Mouse (Mus musculus): ENCODE results near the gene Hoxc9.

Gene Hoxc9

DNA sequence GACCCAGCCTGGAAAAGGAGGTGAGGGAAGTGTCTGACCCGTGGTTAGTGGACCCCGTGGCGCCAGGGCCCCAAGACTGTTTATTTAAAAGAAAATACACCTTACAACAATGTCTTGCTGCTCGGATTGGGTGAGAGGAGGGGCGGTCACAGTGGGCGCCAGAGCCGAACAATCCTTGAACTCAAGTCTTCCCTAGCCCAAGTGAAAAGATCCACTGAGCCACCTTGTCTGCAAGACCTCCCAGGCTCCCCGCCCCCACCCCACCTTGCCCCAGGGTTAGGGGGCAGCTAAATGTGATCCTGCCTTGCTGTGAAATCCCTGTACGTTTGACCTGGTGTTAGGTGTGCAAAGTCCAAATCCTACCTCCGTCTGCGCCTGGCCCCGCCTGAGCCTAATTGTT, 19.3 kb upstream of the Hoxc9 start:
- DNase-seq, result no peak

DNA sequence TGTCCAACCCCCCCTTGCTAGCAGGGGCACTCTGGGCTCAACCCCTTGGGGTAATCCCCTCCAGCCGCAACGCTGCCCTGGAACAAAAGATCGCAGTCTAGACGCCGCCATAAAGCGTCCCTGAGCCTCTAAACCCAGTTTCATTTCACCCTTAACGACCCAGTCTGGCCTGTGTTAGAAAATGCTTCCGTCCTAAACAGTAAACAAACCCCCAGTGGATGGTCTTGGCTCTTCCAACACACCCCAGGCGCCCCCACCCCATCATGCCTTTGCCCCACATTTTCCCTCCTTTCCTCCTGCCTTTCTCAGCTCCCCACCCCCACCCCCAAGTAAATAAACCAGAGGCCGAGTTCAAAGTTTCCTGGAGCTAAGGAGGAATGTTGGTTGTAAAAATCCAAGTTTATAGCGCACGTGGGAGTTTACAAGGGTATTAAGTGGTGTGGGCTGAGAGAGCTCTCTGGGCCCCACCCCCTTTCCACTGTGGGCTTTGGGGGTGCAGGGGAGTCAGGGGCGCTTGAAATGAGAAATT, 16.5 kb upstream of the Hoxc9 start:
- DNase-seq, result peak; percentile 32

DNA sequence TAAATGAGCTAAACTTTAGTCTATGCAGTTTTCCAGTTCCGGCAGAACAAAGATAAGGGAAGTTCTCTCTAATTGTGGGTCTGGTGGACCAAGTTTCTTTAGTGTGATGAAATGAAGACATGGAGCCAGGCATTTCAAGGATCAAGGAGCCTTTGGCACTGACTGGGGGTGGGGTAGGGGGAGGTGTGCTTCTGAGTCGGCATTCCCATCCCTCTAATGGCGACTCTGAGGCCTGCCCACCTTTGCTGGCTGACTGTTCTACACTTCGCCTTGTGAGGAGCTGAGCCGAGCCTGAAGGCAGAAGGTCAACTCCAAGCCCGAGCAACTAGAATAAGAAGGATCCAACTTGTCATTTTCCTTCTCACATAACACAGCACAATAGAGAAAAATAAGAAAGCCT, 14.5 kb upstream of the Hoxc9 start:
- DNase-seq, result no peak

DNA sequence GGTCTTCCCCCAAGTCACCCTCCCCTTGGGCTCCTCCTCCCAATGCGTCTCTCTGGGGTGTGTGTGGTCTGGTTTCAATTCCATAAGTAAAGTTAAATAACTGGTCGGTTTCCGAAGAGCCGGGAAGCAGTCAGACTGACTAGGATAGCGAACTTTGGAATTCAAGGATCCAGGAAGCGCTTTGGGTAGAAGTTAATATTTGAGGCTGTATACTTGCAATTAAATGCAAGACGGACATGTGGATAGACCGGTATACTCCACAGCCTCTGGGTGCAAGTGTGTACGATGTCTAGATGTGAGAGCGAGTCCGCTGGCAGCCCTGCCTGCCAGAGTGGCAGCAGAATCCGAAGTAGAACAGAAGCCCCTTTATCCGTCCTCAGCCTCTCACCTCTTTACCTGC, 13.7 kb upstream of the Hoxc9 start:
- DNase-seq, result peak; percentile 38

DNA sequence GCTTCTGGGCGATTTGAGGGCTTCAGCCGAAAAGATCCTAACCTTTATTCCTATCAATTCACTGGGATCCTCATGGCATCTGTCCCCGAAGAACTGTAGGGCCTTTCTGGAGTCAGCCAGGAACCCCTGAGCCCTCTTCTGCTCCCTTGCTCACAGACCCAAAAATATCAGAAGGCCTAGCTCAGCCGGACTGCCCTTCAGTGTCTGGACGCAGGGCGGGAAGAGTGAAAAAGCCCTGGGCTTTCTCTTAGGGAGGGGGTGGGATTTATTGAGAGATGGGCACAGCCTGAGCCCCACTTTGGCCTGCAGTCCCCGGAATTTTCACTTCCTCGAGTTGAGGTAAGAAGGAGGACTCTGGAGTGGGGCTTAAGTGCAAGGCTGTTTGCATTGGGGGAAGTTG, 13.0 kb upstream of the Hoxc9 start:
- DNase-seq, result no peak

DNA sequence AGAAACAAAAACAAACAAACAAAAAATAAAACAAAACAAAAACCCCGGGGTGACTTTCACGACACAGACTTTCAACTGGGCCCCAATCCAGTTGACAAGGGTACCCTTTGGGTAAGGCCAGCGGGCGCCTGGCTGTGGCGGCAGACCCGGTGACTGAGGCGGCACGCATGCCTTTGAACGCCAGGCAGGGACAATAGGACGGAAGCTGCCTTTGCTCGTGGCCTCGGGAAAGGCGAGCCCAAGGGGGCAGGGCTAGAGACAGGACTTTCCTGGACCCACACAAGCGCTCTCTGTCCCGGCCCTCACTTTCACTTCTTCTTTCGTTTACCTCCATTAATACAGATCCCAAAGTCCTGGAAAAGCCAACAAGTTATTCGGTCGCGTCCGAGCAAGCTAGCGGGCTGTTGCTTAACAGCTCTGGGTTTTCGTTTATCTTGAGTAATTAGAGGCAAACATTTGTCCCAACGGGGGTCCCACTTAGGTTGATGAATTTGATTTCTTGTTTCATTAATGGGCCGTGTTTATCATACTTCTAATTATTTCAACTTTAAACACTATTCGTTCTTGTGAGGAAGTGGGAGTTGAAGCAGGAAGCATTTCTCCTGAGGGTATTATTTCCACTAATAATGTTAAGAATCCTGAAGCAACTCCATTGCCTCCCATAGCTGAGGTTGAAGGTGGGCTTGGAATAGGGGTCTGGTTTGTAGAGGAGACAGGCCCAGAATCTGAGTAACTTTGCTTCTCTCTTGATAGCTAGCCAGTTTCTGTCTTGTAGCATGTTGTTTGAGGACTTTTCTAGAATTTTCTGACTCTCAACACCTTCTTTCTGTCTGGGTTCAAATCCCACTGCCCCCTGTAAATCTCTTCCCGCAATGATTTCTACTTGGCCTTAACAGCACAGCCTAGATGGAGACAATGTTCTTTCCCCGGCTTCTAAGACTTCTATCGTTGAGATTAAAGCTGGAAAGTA, 12.3 kb upstream of the Hoxc9 start:
- DNase-seq, result peak; percentile 61

DNA sequence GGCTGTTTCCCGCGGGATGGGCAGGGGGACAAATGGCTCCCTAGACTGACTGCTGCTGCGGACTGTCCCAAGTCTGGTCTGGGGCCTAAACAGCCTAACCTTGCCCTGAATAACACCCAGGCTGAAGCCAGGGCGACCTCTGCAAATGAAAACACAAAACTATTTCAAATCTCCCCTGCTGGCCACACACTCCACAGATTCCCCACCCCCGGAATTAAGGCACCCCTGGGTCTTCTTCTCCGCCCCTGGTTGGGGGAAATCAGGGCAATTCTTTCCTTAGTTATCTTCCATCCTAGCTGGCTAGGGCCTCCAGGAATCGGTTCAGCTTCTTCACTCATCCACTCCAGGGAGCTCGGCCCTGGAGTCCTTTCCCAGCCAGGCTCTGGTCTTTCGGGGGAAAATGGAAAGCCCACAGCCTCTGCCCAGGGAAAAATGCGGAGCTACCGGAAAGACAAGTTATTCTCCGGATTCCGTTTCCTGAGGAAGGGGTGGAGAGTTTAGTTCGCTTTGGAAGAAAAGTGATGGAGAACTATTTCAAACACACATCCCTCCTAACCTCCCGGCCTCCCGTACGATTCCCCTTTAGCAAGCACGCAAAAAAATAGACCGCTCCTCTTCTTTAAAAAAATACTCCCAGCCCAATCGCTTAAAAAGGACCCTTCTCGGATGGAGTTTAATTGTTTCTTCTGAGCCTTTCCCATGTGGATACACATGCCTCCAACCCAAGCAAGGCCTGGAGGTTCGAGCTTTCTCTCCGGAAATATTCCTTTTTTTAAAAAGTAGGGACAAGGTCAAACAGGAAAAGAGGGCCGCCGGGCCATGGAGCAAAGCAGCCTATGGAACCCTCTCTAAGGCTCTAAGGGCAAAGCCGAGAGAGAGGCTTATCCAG, 11.0 kb upstream of the Hoxc9 start:
- no peak for DNase-seq

DNA sequence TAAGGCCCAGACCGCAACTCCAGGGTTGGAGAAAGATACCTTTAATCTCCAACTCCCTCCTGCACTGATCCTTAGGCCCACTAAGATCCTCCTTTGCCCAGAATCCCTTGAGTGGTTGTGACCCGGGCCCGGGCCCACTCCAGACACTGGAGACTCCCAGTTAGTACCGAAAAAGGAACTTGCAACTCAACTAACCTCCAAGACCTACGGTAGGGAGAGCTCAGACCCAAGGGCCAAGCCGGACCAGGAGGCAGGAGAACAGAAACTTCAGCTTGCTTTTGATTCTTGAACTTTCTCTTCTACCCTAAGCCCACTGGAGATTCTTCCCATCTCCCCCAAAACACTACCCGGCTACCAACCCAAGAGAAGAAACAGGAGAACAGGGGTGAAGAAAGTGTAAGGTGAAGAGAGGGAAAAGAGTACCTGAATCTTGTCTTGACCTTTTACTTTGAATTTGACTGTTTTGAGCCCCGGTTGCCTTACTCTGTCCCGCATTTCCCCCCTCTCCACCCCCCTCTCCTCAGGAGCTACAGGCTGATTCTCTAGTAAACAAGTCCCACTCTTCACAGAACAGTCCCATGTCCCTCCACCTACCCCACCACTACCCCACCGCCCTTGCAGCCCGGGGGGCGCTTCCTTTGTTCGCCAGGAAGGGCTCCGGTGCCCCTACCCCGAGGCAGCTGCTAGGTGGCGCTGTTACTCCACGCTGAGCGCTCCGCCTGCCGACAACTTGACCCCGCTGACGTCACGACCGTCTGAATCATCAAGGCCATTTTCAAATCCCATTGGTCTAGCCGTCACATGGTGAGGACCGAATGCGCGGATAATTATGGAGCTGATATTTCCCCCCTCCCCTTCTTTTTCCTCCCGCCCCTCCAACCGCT, 10.1 kb upstream of the Hoxc9 start:
- peak; percentile 90 for DNase-seq

DNA sequence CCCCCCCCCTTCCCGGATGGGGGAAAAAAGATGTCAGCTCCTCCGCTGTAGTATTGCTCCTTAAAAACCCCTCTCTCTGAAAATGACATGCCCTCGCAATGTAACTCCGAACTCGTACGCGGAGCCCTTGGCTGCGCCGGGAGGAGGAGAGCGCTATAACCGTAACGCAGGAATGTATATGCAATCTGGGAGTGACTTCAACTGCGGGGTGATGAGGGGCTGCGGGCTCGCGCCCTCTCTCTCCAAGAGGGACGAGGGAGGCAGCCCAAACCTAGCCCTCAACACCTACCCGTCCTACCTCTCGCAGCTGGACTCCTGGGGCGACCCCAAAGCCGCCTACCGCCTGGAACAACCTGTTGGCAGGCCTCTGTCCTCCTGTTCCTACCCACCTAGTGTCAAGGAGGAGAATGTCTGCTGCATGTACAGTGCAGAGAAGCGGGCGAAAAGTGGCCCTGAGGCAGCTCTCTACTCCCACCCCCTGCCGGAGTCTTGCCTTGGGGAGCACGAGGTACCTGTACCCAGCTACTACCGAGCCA, 9.4 kb upstream of the Hoxc9 start, which contains the start of gene Hoxc10:
Hoxc10 (plus strand) TSS at position 21 of the 536 bp plus-strand sequence.
- no peak for DNase-seq

DNA sequence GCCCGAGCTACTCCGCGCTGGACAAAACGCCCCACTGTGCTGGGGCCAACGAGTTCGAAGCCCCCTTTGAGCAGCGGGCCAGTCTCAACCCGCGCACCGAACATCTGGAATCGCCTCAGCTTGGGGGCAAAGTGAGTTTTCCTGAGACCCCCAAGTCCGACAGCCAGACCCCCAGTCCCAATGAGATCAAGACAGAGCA, 9.0 kb upstream of the Hoxc9 start, which contains the start of gene Hoxc5:
Hoxc5 (plus strand) TSS at position 132 of the 199 bp plus-strand sequence.
- no peak for DNase-seq

DNA sequence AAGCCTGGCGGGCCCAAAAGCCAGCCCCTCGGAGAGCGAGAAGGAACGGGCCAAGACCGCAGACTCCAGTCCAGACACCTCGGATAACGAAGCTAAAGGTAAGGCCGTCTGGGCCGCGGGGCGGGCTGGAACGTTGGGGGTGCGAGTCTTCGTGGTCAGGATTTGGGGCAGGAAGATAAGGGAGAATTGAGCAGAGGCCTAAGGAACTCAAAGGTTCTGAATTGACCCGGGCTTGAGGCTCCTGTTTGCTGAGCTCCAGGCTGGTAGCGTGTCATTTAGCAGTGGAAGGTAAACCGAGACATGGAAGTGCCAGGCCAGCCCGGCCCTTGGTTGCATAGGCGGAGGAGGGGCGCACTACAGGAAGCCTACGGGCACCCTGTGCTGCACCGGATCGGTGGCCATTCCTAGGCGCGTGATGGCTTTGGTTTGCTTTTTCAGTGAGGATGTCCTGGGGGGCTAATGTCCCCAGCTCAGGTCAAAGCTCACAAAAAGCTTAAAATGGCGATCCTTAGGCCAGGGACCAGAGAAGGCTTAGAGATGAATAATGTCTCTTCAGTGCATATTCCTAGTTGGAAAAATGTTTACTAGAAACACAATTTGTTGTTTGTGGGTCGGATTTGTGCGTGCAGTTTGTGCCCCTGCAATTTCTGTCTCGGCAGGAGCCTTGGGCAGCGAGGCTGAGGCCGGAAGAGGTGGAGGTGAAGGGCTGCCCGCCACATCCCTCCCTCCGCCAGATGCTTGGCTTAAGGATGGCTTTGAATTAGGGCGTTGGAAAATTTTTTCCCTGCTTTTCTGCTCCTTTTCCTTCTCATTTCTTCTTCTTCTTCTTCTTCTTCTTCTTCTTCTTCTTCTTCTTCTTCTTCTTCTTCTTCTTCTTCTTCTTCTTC, 8.5 kb upstream of the Hoxc9 start:
- no peak for DNase-seq

DNA sequence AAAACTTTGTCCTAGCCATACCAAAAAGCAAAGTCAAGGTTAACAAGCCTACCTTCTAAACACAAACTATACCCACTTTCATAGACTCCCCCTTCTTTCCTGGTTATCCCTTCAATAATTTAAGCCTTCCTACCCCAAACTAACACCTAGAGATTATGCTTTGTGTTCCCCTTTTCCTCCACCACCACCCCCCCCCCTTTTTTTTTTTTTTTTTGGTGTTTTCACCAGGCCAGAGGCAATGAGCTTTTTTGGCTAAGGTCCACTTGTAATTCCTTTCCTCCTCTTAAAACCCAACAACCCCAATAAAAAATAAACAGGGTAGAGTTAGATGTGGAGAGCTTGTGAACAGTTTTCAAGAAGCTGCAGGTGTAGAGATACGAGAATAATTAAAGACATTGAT, 6.9 kb upstream of the Hoxc9 start:
- DNase-seq, result no peak

DNA sequence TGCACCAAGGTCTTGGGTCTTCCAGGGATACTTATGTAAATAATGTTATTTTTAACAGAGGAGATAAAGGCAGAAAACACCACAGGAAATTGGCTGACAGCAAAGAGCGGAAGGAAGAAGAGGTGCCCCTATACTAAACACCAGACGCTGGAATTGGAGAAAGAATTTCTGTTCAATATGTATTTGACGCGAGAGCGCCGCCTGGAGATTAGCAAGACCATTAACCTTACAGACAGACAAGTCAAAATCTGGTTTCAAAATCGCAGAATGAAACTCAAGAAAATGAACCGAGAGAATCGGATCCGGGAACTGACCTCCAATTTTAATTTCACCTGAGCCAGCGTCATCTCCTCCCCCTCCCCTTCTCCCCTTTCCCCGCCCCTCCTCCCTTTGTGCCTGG, 5.5 kb upstream of the Hoxc9 start:
- peak; percentile 34 for DNase-seq

DNA sequence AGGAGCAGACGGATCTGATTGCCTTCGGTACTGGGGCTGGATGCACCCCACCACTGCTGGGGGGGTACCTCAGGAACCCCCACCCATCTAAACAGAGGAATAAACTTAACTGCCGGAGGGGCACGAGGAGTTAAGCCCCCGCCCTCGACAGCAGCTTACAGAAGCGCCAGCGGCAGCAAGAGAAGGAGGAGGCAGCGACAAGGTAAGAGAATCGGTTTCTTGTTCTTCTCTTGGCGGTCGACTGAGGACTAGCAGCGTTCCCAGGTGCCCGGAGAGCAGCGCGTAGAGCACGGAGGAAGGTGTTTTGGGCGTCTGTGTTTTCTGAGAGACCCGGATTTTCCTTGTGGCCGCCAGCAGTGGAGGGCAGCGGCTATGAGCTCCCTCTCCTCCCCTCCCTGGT, 4.0 kb upstream of the Hoxc9 start:
- no peak for DNase-seq

DNA sequence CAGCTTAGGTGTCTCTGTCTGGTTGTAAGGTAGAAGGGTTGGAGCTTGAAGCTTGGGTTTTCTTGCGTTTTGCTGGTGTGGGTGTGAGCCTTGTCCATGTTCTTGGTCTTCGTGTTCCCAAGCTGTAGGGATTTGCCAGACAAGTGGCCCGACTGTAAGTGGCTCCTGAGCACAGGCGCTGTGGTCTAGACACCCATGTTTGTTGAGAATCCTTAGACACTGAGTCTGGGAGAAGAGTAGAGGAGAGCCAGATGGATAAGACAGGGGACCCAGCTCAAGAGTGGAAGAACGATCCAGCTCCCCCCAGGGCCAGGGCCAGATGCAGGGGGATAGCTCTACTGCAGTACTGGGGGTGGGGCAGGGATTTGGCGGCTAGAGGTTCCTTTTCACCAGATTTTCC, 3.5 kb upstream of the Hoxc9 start:
- DNase-seq, result no peak

DNA sequence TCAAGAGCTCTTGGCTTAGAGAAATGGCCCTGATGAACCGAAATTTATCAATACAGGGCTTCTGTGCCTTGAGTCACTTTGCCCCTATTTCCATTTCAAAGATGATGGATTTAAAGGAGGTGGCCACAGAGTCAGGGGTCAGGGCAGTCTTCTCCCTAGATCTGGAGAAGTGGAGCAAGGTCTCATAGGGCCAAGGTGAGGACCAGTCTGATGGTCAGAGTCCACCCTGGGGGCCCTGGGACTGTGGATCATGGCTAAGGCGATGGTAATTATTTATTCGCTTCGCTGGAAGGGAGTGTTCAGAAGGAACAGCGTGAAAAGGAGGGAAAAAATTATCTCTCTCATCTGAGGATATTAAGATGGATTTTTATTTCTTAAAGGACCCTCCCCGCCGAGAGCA, 1.2 kb upstream of the Hoxc9 start:
- DNase-seq, result no peak

DNA sequence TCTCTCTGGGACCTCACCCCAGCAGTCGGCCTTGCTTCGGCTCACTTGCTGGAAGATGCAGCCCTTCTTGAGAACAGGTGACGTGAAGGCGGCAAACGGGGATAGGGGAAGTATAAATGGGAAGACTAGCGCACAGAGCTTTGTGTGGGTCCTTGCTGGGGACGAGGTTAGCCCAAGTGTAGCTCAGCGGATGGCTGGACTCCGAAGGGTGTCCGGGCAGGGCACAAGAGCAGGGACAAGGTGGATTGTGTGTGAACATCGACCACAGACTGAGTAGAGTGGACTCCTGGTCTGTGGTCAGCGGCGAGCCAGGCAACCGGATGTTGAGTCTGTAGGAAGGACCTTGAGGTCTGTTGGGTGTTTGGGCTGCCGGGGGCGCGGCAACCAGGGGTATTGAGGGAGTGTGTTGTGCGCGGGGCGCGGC, 539 bp upstream of the Hoxc9 start:
- DNase-seq, result no peak

DNA sequence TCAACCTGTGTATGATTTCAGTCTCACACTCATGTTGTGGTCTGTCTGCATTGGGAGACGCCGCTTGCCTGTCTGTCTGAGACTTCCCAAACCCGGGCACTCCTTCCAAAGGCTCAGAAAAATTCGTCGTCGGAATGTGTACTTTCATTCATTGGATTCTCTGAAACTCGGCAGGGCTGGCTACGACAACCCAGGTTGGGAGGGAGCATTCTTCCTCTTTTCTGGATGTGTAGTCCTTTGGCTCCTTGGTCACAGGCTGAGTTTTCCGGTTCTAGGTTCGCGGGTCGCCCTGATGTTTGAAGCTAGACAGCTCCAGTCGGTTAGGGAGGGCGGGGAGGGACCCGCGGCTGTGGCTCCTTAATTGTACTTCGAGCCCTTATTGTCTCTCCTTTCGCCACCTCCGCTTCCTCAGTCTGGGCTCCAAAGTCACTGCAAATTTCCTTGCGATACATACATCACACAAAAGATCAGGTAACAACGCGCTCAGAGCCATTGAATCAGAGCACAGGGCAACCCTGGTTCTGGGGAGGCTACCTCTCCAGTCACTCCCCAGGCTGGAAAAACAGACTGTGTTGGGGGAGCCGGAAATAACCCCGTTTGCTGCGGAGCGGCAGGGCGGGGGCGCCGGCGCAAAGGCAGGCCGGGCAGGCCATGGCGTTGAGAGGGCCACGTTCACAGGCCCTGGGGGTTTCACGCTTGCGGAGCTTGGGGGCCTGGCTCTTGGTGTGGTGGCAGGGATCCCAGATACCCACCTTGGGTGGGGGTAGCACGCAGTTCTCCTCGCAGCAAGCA, 588 bp downstream of the Hoxc9 start:
- DNase-seq, result no peak

DNA sequence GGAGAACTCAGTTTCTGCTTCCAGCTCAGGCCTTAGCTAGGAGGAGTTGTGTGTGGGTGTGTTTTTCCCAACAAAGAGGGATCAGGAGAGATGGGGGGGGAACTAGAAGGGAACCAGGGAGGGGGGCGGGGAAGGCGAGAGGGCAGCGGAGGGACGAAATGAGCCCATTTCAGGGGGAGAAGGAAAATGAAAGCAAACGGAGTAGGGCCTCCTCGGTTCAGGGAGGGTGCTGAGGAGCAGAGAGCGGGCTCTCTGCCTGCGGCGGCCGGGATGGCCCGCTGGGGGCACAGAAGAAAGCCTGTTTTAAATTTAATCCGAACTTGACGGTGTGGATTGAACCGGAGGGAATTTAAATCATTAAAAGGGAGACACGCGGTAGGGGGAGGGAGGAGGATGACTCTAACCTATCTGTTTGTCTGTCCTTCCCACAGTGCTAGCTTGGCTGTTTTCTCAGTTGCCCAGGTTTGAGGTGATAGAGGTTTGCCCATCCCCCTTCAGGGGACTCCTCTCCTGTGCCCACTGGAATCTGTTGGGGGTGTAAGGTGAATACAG, 1.3 kb downstream of the Hoxc9 start:
- no peak for DNase-seq
